Comparison of ENCODE assay signal across 8 mouse cellular contexts in the genomic region with DNA sequence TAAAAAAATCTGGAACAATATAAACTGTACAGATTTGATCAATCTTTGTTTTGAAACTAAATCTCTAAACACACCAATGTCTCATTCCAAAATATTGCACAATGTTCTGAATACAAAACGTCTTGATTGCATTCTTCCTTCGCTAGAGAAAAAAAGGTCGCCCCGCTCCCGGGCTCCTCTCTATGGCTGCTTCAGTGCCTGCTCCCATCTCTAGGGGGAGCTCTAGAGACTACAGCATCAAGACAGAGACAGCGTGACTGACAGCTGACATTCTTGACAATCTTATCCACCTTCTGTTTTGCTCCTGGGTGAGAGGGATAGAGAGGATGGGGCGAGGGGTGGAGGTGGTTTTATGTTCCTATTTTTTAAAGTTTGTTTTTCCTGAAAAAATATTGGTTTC. TPM values are rescaled to one million over a fixed set of nuclear protein-coding genes. Genes with fewer than 3 reads are reported as not detected.
DNase-seq lines count a peak whose midpoint lies in the region; ATAC-seq lines count a peak whose summit lies in the region.

No protein-coding gene starts in this region.

- no peak overlapping the region for H3K27ac ChIP-seq in midbrain, embryonic 11.5 days (ENCODE audit: low read depth, low read length)
- H3K27ac ChIP-seq in midbrain, embryonic 16.5 days (ENCODE audit: low read length) = no peak overlapping the region

- H3K9ac ChIP-seq in midbrain, embryonic 11.5 days (ENCODE audit: low read length) = no peak overlapping the region
- H3K9ac ChIP-seq in midbrain, embryonic 16.5 days (ENCODE audit: low read depth, low read length) = no peak overlapping the region

- H3K4me2 ChIP-seq in midbrain, embryonic 11.5 days = no peak overlapping the region
- no peak overlapping the region for H3K4me2 ChIP-seq in midbrain, embryonic 16.5 days (ENCODE audit: low read length)

- H3K4me3 ChIP-seq in midbrain, embryonic 11.5 days (ENCODE audit: low read depth, low read length) = no peak overlapping the region
- H3K4me3 ChIP-seq in midbrain, embryonic 16.5 days (ENCODE audit: low read depth, low read length) = no peak overlapping the region

- DNase-seq in embryo, embryonic 10 days (ENCODE audit: low spot score) = peak; percentile 68
- no peak for DNase-seq in embryo, embryonic 9.5 days (ENCODE audit: extremely low spot score)
- peak; percentile 87 for DNase-seq in midbrain, embryonic 11.5 days (ENCODE audit: low spot score, missing footprints)
- DNase-seq in cerebellum, adult 8-10 months = peak; percentile 57
- peak; percentile 73 for DNase-seq in kidney, postnatal 10 days
- DNase-seq in thymus, postnatal 36 days = peak; percentile 70 to 71

- no peaks in the 10 kb centered on the region for H3K9me3 ChIP-seq in midbrain, embryonic 11.5 days (ENCODE audit: control insufficient read depth, low read length)
- no peaks in the 10 kb centered on the region for H3K9me3 ChIP-seq in midbrain, embryonic 16.5 days (replicated peaks; ENCODE audit: control insufficient read depth, low read length, poor library complexity, severe bottlenecking)

- no peaks in the 10 kb centered on the region for H3K4me1 ChIP-seq in midbrain, embryonic 11.5 days (ENCODE audit: control insufficient read depth, insufficient read depth, low read length)
- no peaks in the 10 kb centered on the region for H3K4me1 ChIP-seq in midbrain, embryonic 16.5 days (ENCODE audit: control insufficient read depth, insufficient read depth, low read length)

- H3K27me3 ChIP-seq in midbrain, embryonic 11.5 days (ENCODE audit: control insufficient read depth, insufficient read depth, low read length) = no peaks in the 10 kb centered on the region
- H3K27me3 ChIP-seq in midbrain, embryonic 16.5 days (ENCODE audit: control insufficient read depth, insufficient read depth, low read depth, low read length) = no peaks in the 10 kb centered on the region

- no peak for ATAC-seq in midbrain, embryonic 11.5 days (ENCODE audit: low FRiP score)
- ATAC-seq in midbrain, embryonic 16.5 days = no peak
- ATAC-seq in megakaryocyte, adult 5-6 weeks (ENCODE audit: poor library complexity, severe bottlenecking) = peak; percentile 77

- peaks cover 22% of the 10 kb centered on the region; the same call in 1 of the 2 replicates for H3K36me3 ChIP-seq in midbrain, embryonic 11.5 days (ENCODE audit: control insufficient read depth, insufficient read depth, low read length)
- H3K36me3 ChIP-seq in midbrain, embryonic 16.5 days (ENCODE audit: control insufficient read depth, insufficient read depth, low read length) = peaks cover 18% of the 10 kb centered on the region

- WGBS in midbrain, embryonic 11.5 days = 44% methylated on average over 7 of the region's 7 CpGs
- WGBS in midbrain, embryonic 16.5 days = 36% methylated on average over 7 of the region's 7 CpGs

RNA-seq across cellular contexts. Expression of gene Tob2, which starts 10.3 kb away (rescaled TPM):
- polyA plus RNA-seq in midbrain, embryonic 11.5 days (2014; fragmentation: Nextera tagmentation; extraction: Ambion mirVana) = 10.4 and 12.9 TPM in 2 replicates
- 15.6 and 17.1 TPM in 2 replicates for polyA plus RNA-seq in midbrain, embryonic 16.5 days (2015; fragmentation: Nextera tagmentation; extraction: Ambion mirVana)
- total RNA-seq in megakaryocyte, adult 5-6 weeks (2015) = 36.1 and 38.2 TPM in 2 replicates
- 20.3 and 23.8 TPM in 2 replicates for total RNA-seq in megakaryocyte, adult 5-6 weeks (2017)

RNA-seq across cellular contexts. Expression of gene Phf5a, which starts 23.4 kb away (rescaled TPM):
- 179 and 197 TPM in 2 replicates for polyA plus RNA-seq in midbrain, embryonic 11.5 days (2014; fragmentation: Nextera tagmentation; extraction: Ambion mirVana)
- polyA plus RNA-seq in midbrain, embryonic 16.5 days (2015; fragmentation: Nextera tagmentation; extraction: Ambion mirVana) = 107 and 117 TPM in 2 replicates
- 65.3 and 85.6 TPM in 2 replicates for total RNA-seq in megakaryocyte, adult 5-6 weeks (2015)
- total RNA-seq in megakaryocyte, adult 5-6 weeks (2017) = 30.1 and 34.0 TPM in 2 replicates

RNA-seq across cellular contexts. Expression of gene Aco2, which starts 23.8 kb away (rescaled TPM):
- 155 and 165 TPM in 2 replicates for polyA plus RNA-seq in midbrain, embryonic 11.5 days (2014; fragmentation: Nextera tagmentation; extraction: Ambion mirVana)
- polyA plus RNA-seq in midbrain, embryonic 16.5 days (2015; fragmentation: Nextera tagmentation; extraction: Ambion mirVana) = 252 and 272 TPM in 2 replicates
- 47.0 and 58.7 TPM in 2 replicates for total RNA-seq in megakaryocyte, adult 5-6 weeks (2015)
- 82.3 and 89.4 TPM in 2 replicates for total RNA-seq in megakaryocyte, adult 5-6 weeks (2017)

RNA-seq across cellular contexts. Expression of gene Tef, which starts 46.1 kb away (rescaled TPM):
- polyA plus RNA-seq in midbrain, embryonic 11.5 days (2014; fragmentation: Nextera tagmentation; extraction: Ambion mirVana) = 11.0 and 12.9 TPM in 2 replicates
- polyA plus RNA-seq in midbrain, embryonic 16.5 days (2015; fragmentation: Nextera tagmentation; extraction: Ambion mirVana) = 22.7 and 22.8 TPM in 2 replicates
- 3.1 and 3.3 TPM in 2 replicates for total RNA-seq in megakaryocyte, adult 5-6 weeks (2015)
- total RNA-seq in megakaryocyte, adult 5-6 weeks (2017) = 6.5 and 8.6 TPM in 2 replicates
